Mouse (Mus musculus) granulocyte monocyte progenitor cell, adult 5-6 weeks (primary cell): Measurements from ENCODE around the gene Baz1b. TPM values are rescaled to one million over a fixed set of nuclear protein-coding genes. Genes with fewer than 3 reads are reported as not detected.

Experiments
- ATAC-seq: replicated peaks from 2 replicates; pipeline ENCODE4 v1.8.0; 2016; ENCODE audit warnings: mild to moderate bottlenecking, moderate TSS enrichment, inconsistent platforms; ENCODE audit not compliant: poor library complexity, severe bottlenecking
- total RNA-seq, 2 experiments: library from RNA; stranded (forward) in 1 of 2; stranded (reverse) in 1 of 2; fragments of 200-712, 200-1000 nt in 1 of 2; fragments of >200 nt in 1 of 2; fragmentation: Nextera tagmentation in 1 of 2; gene quantifications; 2 replicates each; pipeline ENCODE4 v1.2.3; 2014 to 2017

Gene Baz1b
- total RNA-seq (2014; fragmentation: Nextera tagmentation) (121 and 122 TPM in 2 replicates), total RNA-seq (2017) (140 and 147 TPM in 2 replicates)

- ATAC-seq: peak; percentile 85
Observed at GRCm38 (mm10) chr5:135186621-135187348, at the start of gene Baz1b. TSS of gene Baz1b (plus strand) at chr5:135187264.

- no peak for ATAC-seq
Observed at GRCm38 (mm10) chr5:135139881-135140280, 47.2 kb upstream of the Baz1b start.

GRCm38 (mm10) chr5:135144469-135144868, 42.6 kb upstream of the Baz1b start:
- ATAC-seq: no peak

GRCm38 (mm10) chr5:135145532-135145931, 41.5 kb upstream of the Baz1b start:
- ATAC-seq: no peak

GRCm38 (mm10) chr5:135145955-135146354, 41.1 kb upstream of the Baz1b start:
- ATAC-seq: no peak

GRCm38 (mm10) chr5:135148715-135149052, 38.4 kb upstream of the Baz1b start:
- ATAC-seq: no peak

- peak; percentile 89 for ATAC-seq
Observed at GRCm38 (mm10) chr5:135149053-135149819, 37.8 kb upstream of the Baz1b start, which contains the start of gene Tbl2. TSS of gene Tbl2 (plus strand) at chr5:135149657.

- no peak for ATAC-seq
Observed at GRCm38 (mm10) chr5:135149820-135150178, 37.3 kb upstream of the Baz1b start.

- ATAC-seq: no peak
Observed at GRCm38 (mm10) chr5:135156496-135156895, 30.6 kb upstream of the Baz1b start.

- ATAC-seq: peak; percentile 72
Observed at GRCm38 (mm10) chr5:135161221-135161620, 25.8 kb upstream of the Baz1b start.

- no peak for ATAC-seq
Observed at GRCm38 (mm10) chr5:135161650-135162049, 25.4 kb upstream of the Baz1b start.

- ATAC-seq: no peak
Observed at GRCm38 (mm10) chr5:135162361-135162760, 24.7 kb upstream of the Baz1b start.

- no peak for ATAC-seq
Observed at GRCm38 (mm10) chr5:135162821-135163220, 24.2 kb upstream of the Baz1b start.

GRCm38 (mm10) chr5:135166909-135167308, 20.2 kb upstream of the Baz1b start:
- ATAC-seq: no peak

- no peak for ATAC-seq
Observed at GRCm38 (mm10) chr5:135167469-135167868, 19.6 kb upstream of the Baz1b start.

GRCm38 (mm10) chr5:135168063-135169062, 18.7 kb upstream of the Baz1b start, which contains the start of gene Bcl7b:
TSS of gene Bcl7b (plus strand) at chr5:135168283.
- ATAC-seq: peak; percentile 91

GRCm38 (mm10) chr5:135169479-135169878, 17.6 kb upstream of the Baz1b start:
- no peak for ATAC-seq

GRCm38 (mm10) chr5:135171688-135172220, 15.3 kb upstream of the Baz1b start:
- ATAC-seq: no peak

GRCm38 (mm10) chr5:135172986-135173385, 14.1 kb upstream of the Baz1b start:
- no peak for ATAC-seq

- ATAC-seq: no peak
Observed at GRCm38 (mm10) chr5:135175086-135175485, 12.0 kb upstream of the Baz1b start.
